Mouse (Mus musculus): Measurements from ENCODE around the gene Vps13d.
A peak's percentile ranks its signal among the peaks of the same experiment; 100 is the strongest.

The Vps13d gene

DNA sequence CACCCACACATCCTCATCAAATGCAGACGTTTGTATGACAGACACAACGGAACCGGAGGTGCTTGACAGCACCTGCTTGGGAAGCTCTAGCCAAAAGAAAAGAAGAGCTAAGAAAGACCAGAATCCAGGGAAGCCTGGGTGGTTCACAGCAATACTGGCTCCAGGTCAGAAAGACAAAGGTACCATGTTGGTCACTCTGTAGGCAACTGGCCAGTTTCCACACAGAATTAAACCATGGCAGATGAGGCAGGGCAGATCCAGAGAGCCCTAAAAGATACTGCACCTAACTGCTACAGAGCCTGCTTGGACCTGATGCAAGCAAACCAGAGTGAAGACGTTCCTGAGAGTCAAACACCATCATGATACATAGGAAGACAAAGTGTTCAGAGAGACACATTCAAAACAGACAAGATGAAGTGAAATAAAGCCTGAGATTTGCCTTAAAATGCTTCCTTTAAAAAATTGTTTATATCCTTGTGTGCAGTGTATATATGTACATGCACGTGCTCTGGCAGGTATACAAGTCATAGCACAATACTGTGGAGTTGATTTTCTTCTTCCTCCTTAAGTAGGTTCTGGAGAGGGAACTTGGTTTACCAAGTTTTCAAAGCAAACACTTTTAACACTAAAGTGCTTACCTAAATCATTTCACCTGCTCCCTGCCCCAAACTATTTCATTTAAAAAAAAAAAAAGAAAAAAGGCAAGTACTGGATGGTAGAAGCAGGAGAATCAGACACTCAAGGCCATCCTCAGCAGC lies 44.3 kb downstream of the Vps13d start:
- no peak for DNase-seq (ENCODE audit: low spot score in 2 of 2)

DNA sequence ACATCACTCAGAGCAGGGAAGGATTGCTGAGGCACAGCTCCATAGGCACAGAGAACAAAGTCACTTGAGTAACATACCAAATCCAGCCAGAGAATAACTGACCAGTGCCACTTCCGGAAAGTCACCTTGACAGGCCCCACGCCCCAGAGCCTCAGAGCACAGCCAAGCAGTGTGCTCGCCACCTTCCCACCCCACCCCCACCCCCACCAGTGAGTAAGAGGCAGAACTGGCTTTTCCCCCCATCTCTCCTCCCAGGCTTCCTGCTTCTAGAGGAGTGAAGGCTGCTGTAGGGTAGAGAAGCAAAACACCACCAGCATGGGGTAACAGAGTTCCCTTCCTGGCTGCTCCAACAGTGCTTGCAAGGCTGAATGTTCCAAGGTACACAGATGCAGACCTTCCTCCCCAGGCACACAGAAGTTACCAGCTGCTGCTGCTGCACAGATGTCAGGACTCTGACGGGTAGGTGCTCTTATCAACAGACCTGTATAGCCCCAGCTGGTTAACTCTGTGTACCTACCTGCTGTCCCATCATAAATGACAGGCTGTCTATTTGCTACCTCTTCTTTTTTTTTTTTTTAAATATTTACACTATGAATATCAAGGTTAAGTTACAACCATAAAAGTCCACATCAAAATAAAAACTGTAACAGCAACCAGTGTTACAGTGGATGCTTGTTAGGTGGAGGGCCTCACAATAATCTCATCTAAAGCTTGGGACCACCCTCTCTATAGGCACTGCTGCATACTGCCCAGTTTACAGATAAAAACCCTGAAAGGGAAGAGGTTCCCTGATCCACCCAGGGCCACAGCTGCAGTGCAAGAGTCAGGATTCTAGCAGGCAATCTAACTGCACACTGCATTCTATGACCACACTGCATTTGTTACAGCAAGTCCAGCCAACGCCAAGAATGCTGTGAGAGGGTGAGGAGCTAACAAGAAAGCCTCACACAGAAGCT lies 47.5 kb downstream of the Vps13d start:
- DNase-seq (ENCODE audit: low spot score in 2 of 2) = no peak

DNA sequence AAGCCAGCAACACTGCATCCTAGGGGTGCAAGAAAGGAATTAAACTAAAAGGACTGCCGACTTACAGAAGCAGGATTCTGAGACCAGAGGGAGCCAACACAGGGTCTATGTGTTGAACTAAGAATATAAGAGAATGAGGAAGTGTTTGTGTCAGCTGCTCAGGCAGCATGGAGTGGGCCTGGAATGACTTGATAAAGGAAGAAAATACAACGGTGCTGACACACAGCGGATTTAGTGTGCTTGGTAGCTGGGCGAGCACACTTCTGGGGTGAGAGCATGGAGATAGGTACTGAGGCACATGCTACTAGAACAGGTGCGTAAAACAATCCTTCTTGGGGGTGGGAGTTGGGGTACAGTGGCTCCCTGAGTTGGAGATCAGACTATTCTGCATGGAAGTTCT lies 51.3 kb downstream of the Vps13d start:
- DNase-seq (ENCODE audit: low spot score in 2 of 2) = no peak

DNA sequence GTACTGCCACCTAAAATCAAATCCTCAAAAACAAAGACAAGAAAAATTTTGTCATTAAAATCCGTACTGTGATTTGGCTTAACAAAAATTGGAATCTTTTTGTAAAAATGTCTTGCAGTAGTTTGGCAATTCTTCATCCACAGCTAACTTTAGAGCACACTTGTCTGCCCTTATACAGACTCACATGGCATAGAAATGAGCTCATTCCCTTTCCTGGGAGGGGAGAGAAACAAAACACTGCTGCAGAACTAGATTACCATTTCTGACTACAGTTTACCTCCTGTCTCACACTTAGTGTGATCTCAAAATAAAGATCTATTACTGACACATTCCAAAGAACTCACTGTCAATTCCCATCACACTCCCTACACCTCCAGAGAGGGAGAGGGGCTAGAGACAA lies 58.1 kb downstream of the Vps13d start:
- DNase-seq (ENCODE audit: low spot score in 2 of 2) = no peak

DNA sequence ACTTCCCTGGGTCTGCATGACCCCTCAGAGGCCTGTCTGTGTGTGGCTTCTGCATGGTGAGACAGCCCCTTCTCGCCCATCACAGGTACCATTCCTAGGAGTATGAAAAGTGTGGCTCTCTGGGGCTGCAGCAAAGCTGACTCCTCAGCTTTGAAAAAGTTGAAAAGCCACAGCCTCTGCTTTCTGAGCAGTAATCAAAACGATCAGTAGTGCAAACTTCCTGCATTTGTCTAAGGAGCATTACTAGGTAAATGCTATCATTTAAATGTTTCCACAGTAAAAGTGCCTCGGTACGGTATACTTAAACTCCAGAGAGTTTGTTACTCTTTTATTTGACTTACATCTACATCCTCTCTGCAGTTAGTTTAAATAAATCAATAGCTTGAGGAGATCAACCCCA lies 59.3 kb downstream of the Vps13d start:
- no peak for DNase-seq (ENCODE audit: low spot score in 2 of 2)

DNA sequence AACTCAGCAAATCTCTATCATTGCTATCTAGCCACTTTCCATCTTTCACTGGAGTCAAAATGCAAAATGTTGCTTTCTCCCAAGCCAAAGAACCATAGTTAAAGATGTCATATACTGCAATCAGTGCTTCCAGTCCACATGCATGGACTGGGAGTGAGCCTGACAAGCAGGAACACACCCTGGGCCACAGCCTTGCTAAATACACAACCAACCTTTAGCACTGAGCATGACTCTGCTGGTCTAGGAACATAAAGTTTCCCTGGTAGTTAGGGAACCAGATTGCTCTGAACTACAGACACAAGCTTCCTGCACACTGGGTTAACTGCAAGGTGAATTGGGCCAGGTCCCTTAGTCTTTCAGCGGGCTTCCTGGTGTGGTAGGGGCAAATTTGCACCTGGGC lies 64.0 kb downstream of the Vps13d start:
- no peak for DNase-seq (ENCODE audit: low spot score in 2 of 2)

DNA sequence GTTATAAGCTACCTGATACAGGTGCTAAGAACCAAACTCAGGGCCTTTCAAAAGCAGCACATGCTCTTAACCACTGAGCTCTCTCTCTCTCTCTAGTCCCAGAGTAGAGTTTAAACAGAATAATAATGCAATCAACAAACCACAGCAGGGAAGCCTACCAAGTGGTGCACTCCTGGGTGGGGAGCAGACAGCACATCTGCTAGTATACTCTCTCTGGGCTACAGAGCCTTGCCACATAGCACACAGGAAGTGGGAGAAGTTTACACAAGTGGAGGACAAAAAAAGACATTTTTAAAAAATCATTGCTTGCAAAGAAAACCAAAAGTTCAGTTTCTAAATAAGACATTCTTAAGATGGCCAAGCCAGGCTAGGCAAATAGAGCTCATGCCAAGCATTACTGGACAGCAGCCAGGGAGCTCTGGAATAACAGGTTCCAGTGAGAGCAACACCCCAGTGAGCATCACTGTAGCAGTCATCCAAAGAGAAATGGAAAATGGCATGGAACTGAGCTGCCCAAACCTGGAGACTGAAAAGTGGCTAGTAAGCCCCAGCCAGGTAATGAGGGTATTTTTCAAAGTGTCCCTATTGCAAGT lies 64.8 kb downstream of the Vps13d start:
- no peak for DNase-seq (ENCODE audit: low spot score in 2 of 2)

DNA sequence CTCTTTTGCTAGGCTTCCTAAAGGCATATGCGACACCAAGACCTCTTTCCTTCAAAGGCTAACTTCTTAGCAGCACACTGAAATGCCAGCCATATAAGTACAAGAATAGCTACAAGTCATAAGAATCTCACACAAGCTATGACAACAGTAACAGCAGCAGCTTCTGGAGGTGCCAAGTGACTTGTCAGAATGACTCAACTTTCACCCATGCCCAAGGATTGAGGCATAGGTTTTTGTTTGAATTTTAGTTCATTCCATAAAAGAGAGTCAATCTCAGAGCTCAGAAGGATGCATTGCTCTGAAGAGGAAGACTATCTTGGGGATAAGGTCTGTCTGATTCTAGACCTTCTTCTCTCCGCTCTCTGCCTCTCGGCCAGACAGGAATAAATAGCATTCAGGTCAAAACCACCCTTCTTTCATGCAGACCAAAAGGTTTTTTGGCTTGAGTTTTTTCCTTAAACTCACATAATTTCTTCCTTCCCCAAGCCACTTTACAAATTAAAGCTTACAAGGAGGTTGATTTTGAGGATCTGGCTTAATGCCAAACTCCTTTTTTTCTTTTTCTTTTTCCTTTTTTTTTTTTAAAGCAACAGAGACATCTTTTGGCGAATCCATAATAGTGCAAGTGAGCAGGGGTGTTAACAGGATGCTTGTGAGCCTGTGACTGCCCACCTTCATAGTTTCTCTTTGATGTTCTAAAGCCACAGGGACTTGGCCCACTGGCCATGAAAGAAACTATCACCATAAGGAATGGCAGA lies 69.2 kb downstream of the Vps13d start:
- no peak for DNase-seq (ENCODE audit: low spot score in 2 of 2)

DNA sequence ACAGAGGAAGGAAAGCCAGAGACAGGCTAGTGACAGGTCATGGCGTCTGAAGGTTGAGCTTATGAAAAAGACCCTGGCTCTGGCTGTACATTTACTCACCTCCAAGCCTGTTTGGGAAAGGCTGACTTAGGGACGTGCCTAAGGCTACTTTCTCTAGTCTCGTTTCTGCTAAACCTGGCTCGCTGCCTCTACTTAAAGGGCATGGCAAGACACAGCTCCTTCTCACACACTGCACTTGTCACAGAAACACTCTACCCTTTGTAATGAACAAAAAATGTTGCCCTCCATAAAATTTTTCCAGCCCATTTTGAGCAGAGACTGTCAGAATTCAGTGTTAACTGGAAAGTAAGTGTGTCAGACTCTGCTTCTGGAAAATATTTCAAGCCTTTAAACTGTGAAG lies 70.4 kb downstream of the Vps13d start:
- DNase-seq (ENCODE audit: low spot score in 2 of 2) = no peak

DNA sequence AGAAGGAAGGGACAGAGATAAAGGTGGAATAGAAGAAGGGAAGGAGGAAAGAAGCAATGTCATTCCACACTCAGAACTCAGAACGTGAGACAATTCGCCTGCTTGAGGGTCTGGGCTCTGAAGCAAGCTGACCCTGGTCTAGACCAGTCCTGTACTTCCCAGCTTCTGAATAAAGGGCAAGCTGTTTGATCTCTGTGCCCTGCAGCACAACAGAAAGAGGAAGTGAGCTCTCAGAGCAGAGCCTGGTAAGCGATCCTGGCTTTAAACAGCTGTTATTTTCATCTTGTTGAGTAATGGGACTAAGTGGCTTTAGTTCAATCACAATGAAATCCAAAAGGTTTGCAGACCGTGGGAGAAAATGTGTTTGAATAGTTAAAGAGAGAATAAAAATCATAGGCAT lies 83.2 kb downstream of the Vps13d start:
- peak in 1 of 2 experiments; percentile 4 for DNase-seq (ENCODE audit: low spot score in 2 of 2)

DNA sequence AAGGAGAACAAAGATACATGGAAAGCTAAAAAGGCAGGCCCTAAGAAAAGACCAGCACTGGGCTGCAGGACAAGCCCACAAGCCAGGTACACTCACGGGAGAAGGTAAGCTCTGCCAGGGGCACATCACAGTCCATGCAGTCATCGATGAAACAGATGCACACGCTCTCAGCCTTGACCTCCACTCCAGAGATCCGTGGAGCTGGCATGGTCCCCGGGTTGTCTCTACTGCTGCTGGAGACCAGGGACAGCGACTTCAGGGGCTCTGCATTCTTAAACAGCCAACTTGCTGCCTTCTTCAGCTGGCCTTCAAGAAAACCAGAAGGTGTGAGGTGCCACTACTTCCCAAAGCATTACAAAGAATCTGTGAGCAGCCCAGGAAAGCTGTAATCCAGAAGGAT lies 84.1 kb downstream of the Vps13d start:
- no peak for DNase-seq (ENCODE audit: low spot score in 2 of 2)

DNA sequence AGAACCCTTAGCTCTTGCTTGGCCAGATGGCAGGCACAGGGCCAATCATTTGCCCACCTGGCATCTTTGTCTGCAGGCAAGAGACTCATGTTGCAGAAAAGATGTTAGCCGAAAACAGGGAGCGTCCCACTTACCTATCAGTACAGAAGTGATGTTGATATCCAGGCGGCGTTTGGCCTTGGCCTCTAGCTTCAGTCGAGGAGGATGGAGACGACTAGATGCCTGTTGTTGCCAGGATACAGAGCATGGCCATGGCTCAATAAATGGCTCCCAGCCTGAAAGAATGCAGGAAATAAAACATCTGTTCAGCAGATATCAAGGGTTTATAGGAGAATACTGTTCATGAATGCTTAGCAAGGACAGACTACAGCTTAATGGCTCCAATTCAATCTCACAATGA lies 88.0 kb downstream of the Vps13d start:
- DNase-seq (ENCODE audit: low spot score in 2 of 2) = no peak

DNA sequence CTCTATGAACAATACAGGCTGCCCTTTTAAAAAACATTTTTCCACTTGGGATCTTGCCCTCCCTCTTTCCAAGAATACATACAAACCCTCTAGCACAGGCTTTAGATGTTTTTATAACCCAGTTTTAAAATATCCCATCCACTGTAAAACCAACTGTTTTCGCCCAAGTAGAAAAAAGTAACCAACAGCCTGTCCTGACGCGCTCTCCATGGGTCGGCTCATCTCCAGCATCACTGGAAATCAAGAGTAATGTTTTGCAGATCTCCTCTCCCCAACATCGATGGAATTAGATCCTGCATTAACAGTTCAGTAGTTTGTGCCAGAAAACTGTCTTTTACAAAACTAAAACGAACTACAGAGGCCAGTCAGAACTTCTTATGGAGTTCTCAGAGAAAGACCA lies 89.5 kb downstream of the Vps13d start:
- no peak for DNase-seq (ENCODE audit: low spot score in 2 of 2)

DNA sequence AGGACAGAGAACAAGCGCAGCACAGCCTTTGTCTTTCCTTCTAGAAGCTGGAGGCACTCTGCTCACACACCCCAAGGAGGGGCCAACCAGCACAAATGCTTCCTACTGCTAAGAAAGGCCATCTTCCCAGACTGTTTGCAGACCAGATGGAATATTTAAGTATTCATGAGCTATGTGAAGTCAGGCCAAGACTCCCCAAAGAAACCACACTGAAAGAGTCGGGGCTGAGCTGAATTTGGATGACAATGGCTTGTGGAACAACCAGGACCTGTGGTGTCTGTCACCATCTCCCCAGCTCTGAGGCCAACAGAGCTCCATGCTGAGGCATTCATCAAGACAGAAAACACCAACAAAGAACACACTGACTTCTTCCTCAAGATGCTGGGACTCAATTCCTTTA lies 89.9 kb downstream of the Vps13d start:
- no peak for DNase-seq (ENCODE audit: low spot score in 2 of 2)

DNA sequence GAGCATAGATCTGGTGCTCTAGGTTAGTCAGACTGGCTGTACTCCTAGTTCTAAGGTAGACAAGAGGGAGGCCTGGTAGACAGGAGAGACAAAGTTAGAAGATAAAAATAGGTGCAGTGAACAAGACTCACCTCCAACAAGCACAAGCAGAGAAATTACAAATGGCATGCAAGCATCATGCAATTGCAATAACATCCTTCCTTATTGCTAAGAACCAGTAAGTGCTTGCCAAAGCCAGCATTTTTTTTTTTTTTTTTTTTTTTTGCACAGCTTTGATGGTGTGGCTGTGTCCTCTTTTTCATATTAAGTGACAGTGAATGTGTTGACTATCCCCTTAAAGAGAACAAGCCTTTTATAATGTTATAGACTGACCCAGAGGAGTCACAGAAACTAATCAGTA lies 91.2 kb downstream of the Vps13d start:
- DNase-seq (ENCODE audit: low spot score in 2 of 2) = no peak

DNA sequence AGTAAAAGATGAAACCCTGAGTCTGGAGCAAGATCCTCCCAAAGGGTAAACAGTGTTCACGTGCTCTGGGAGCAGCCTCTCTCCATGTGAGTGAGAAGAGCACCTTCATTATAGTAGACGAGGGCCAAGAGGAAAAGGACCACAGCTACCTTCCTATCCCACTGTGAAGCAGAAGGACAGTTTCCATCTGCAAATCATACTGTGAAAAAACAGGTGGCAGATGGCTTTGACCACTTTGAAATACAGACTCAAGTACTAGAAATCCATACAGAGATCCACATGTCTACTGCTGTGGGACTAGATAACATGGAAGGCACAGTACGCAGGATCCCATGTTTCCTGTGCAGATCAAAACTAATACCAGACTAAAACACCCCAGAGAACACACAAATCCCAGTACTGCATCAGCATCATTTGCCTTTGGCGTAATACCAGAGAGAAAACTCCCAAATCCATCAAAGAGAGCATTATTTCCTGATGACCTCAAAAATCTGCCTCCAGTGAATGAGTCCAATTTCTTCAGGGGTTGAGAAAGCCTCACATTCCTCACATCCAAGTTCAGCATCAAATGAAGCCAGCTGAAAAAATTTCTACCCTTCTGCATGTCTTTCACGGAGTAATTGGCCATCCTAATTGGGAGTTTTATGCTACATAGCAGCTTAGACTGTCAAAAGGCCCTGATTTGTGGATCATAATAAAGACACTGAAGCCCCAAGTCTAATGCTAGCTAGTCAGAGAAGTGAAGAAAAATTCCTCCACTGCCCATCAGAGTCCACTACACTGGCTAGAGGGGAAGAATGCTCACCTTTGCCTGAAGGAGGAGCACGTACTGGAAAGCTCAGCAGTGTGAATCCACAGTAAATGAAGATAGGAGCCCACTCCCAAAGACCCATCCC lies 92.7 kb downstream of the Vps13d start:
- DNase-seq (ENCODE audit: low spot score in 2 of 2) = no peak

DNA sequence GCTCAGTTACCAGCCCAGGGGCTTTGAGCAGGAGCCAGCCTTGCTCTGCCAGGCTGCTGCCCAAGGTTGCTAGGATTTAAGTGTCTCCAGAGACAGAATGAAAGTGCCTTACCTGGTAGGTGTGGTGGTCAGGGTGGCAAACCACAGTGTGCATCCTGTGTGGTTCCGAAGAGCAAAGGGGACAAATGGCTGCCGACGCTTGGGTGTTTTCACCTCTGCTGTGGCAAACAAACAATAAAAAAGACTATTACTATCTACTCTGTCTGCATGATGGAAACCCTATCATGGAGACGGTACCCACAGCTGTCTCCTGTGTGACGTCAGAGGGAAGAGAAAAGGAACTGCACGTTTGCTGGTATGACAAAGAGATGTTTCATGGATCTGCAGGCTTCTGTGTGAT lies 95.0 kb downstream of the Vps13d start:
- no peak for DNase-seq (ENCODE audit: low spot score in 2 of 2)

DNA sequence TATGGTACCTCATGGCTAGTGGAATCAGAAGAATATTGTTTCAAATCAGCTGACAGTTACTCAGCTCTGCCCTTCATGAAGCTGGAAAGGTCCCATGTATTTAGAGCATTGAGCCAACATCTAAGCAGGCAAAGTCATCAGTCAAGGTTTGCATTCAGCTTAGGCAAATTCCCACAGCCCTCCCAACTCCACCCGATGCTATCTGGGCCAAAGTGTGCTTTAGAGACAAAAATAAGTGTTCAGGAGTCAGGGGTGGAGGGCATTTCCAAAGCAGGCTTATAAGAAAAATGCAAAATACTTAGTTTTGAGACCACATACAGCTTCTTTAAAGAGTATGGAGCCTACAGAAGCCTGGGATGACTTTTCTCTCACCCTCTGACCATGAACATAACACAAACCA lies 95.5 kb downstream of the Vps13d start:
- no peak for DNase-seq (ENCODE audit: low spot score in 2 of 2)

DNA sequence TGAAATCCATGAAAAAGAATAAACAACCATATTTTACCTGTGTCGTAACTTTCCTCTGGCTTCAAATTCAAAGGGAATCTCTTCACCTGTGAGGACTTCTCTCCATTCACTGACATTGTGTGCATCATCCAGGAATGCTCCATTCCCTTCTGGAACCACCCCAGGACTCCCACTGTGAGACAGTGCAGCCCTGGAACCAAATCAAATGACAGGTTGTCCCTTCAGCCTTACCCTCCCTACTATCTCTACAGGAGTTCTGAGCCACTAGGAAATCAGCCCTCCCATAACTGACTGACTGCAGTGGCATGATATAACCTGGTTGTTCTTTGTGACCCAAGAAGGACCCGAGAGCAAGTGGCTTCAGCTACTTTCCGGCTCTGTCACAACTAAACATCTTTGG lies 96.8 kb downstream of the Vps13d start:
- DNase-seq (ENCODE audit: low spot score in 2 of 2) = no peak

DNA sequence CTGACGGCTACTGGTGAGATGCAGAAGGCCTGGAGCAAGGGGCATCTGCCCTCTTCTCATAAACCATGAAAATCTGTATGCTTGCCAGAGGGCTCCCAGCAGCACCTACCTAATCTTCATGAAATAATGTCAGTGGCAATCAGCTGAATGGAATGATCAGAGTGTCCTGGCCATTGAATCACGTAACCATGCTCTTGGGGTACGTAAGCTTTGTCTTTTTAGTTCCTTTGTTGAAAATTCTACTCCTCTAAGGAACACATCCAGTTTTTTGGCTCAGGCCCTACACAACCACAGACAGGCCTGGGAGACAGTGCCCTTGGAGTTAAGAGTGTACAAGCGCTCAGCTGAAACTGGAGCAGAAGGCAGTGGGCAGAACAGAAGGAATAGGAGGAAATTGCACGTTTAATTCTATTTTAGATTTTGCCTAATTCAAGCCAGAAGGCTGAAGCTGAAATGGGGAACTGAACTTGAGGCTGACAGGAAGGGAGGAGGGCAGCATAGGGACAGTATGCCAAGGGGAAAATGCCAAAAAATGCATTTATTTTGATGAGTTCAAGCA lies 98.2 kb downstream of the Vps13d start:
- no peak for DNase-seq (ENCODE audit: low spot score in 2 of 2)

DNA sequence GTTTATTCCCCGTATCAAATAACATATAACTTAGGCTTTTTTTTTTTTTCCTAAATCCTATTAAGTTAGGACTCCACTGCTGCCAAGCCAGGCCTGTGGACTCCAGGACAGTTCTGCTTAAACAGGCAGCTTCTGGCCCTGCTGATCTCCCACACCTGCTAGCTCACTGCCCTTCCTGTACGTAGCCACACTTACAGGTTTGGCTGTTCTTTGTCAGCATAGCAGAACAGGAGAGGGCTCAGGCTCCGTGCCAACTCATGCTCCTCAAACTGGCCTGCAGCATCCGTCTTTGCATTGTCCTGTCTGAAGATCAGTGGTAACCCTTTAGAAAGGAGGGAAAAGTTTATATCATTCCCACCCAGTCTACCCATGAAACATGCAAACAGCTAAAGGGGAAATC lies 108.3 kb downstream of the Vps13d start:
- DNase-seq (ENCODE audit: low spot score in 2 of 2) = no peak

Data from spleen, postnatal 14 days (tissue).